Mouse (Mus musculus) CH12.LX (cell line): ENCODE measurements around the gene Trappc2l.

Experiments
- CHD1 ChIP-seq: IDR thresholded peaks from 2 replicates; pipeline ENCODE4 v1.6.1; 2012; ENCODE audit warnings: low read depth, low read length, improper control_type of control experiment, inconsistent platforms
- CTCF ChIP-seq, 2 experiments: IDR thresholded peaks in 1 of 2; conservative IDR thresholded peaks in 1 of 2; 2 replicates each; pipeline ENCODE4 v1.5.1; 2011 to 2012; ENCODE audit warnings: low read depth in 2 of 2, low read length in 2 of 2, improper control_type of control experiment in 1 of 2, inconsistent platforms in 1 of 2, mild to moderate bottlenecking in 1 of 2, moderate library complexity in 1 of 2
- ELF1 ChIP-seq: IDR thresholded peaks from 2 replicates; pipeline ENCODE4 v1.6.1; 2014; ENCODE audit warnings: low read depth, mild to moderate bottlenecking, inconsistent platforms, low read length, improper control_type of control experiment
- EP300 ChIP-seq: IDR thresholded peaks from 2 replicates; pipeline ENCODE4 v1.6.1; 2011; ENCODE audit warnings: low read length, improper control_type of control experiment
- ETS1 ChIP-seq: conservative IDR thresholded peaks from 2 replicates; pipeline ENCODE4 v1.6.1; 2012; ENCODE audit warnings: low read depth, mild to moderate bottlenecking, inconsistent platforms, low read length, improper control_type of control experiment, moderate library complexity
- GABPA ChIP-seq: IDR thresholded peaks from 2 replicates; pipeline ENCODE4 v1.6.1; 2012; ENCODE audit warnings: low read depth, low read length, improper control_type of control experiment, inconsistent platforms; ENCODE audit not compliant: insufficient replicate concordance
- MEF2A ChIP-seq: IDR thresholded peaks from 2 replicates; pipeline ENCODE4 v1.6.1; 2014; ENCODE audit warnings: low read depth, mild to moderate bottlenecking, inconsistent platforms, low read length, improper control_type of control experiment, borderline replicate concordance
- NELFE ChIP-seq: IDR thresholded peaks from 2 replicates; pipeline ENCODE4 v1.6.1; 2011; ENCODE audit warnings: low read depth, low read length, improper control_type of control experiment
- NRF1 ChIP-seq: IDR thresholded peaks from 2 replicates; pipeline ENCODE4 v1.6.1; 2014; ENCODE audit warnings: low read depth, mild to moderate bottlenecking, inconsistent platforms, low read length, improper control_type of control experiment, moderate library complexity
- POLR2A ChIP-seq: IDR thresholded peaks from 2 replicates; pipeline ENCODE4 v1.6.1; 2011; ENCODE audit warnings: low read depth, mild to moderate bottlenecking, improper control_type of control experiment, low read length
- UBTF ChIP-seq: IDR thresholded peaks from 2 replicates; pipeline ENCODE4 v1.6.1; 2012; ENCODE audit warnings: low read depth, mild to moderate bottlenecking, inconsistent platforms, low read length, improper control_type of control experiment, moderate library complexity
- ZNF384 ChIP-seq: IDR thresholded peaks from 2 replicates; pipeline ENCODE4 v1.6.1; 2012; ENCODE audit warnings: low read depth, low read length, improper control_type of control experiment, inconsistent platforms

DNA sequence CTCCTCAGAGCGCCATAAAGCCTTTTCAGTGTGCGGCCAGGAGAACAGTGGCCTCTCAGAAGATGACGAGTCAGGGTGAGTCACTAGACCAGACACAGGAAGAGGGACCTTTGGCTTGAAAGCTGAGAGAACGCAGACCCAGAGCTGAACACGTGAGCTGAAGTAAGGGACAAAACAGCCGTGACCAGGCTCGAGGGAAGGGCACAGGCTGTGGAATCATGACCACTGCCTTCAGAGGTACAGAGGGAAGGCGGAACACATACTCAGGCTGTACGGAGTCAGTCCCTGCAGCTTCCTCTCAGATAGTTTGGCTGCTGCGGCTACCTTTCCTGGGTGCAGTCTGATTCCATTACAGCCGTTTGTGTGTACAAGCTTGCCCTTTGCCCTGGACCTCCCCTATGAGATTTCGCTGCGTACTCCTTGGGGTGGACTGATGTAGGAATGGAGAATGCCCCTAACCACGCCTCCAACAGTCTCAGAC lies 26.0 kb upstream of the Trappc2l start:
- no peak for TF ChIP-seq POLR2A
- TF ChIP-seq GABPA: no peak
- no peak for TF ChIP-seq CTCF (conservative IDR thresholded peaks at IDR 0.05 in 1 of 2, IDR thresholded peaks at IDR 0.05 in 1 of 2; ENCODE audit: low read depth in 2 of 2, low read length in 2 of 2)
- TF ChIP-seq UBTF: no peak
- no peak for TF ChIP-seq CHD1
- TF ChIP-seq ELF1: no peak
- no peak for TF ChIP-seq NELFE
- TF ChIP-seq ZNF384: no peak
- no peak for TF ChIP-seq NRF1
- TF ChIP-seq EP300: no peak
- TF ChIP-seq ETS1: no peak
- TF ChIP-seq MEF2A: no peak
